Mouse (Mus musculus) C2C12 (cell line): ENCODE results near the gene Abhd6. TPM values are rescaled to one million over a fixed set of nuclear protein-coding genes. Genes with fewer than 3 reads are reported as not detected.

ENCODE experiments used
- H3K27me3 ChIP-seq: one replicate; pipeline ENCODE4 v1.6.1; 2011; ENCODE audit not compliant: control insufficient read depth, insufficient read depth, insufficient read length
- H3K36me3 ChIP-seq: one replicate; pipeline ENCODE4 v1.6.1; 2011; ENCODE audit not compliant: control insufficient read depth, insufficient read depth
- H3K4me3 ChIP-seq: one replicate; pipeline ENCODE4 v1.5.1; 2011; ENCODE audit warnings: mild to moderate bottlenecking, control low read depth; ENCODE audit not compliant: poor library complexity, insufficient read depth, severe bottlenecking
- H3K79me2 ChIP-seq: one replicate; pipeline ENCODE4 v1.6.1; 2011; ENCODE audit not compliant: control insufficient read depth, insufficient read depth
- H3K79me3 ChIP-seq: one replicate; pipeline ENCODE4 v1.6.1; 2011; ENCODE audit warnings: low read depth, control low read depth
- H3ac ChIP-seq: one replicate; pipeline ENCODE3; 2011; ENCODE audit warnings: low read depth; ENCODE audit not compliant: control insufficient read depth, insufficient read length
- CEBPB ChIP-seq: IDR thresholded peaks from one replicate; pipeline ENCODE4 v1.6.1; 2011; ENCODE audit warnings: low read depth, mild to moderate bottlenecking, control low read depth, moderate library complexity
- CTCF ChIP-seq: IDR thresholded peaks from one replicate; pipeline ENCODE4 v1.5.1; 2011; ENCODE audit not compliant: control insufficient read depth, insufficient read depth, insufficient read length
- FOSL1 ChIP-seq: IDR thresholded peaks from one replicate; pipeline ENCODE4 v1.8.0; 2011; ENCODE audit warnings: mild to moderate bottlenecking, low read length; ENCODE audit not compliant: poor library complexity, insufficient read depth, severe bottlenecking
- MAX ChIP-seq: IDR thresholded peaks from one replicate; pipeline ENCODE4 v1.6.1; 2011; ENCODE audit warnings: mild to moderate bottlenecking, control low read depth
- MYOD1 ChIP-seq: IDR thresholded peaks from one replicate; pipeline ENCODE4 v1.6.1; 2011; ENCODE audit warnings: low read depth; ENCODE audit not compliant: control insufficient read depth, insufficient read length
- MYOG ChIP-seq: IDR thresholded peaks from one replicate; pipeline ENCODE4 v1.6.1; 2011; ENCODE audit not compliant: control insufficient read depth, insufficient read length; ENCODE audit errors: extremely low read depth
- USF1 ChIP-seq: IDR thresholded peaks from one replicate; pipeline ENCODE4 v1.6.1; 2011; ENCODE audit warnings: low read depth, mild to moderate bottlenecking, control low read depth, moderate library complexity
- polyA plus RNA-seq: library from polyadenylated mRNA; unstranded; fragments of >200 nt; fragmentation: generic; extraction: Trizol; gene quantifications from one replicate; pipeline ENCODE4 v1.2.1, GENCODE M21; 2012; ENCODE audit warnings: missing spikeins

Abhd6 gene
- polyA plus RNA-seq, 1 experiment = 9.0 TPM

GRCm38 (mm10) chr14:8036406-8036805, 33.7 kb downstream of the Abhd6 start:
- Histone ChIP-seq H3K27me3 (no peaks in the 10 kb centered on the region), H3ac (no peak overlapping the region), H3K4me3 (no peak overlapping the region), H3K36me3 (no peaks in the 10 kb centered on the region), H3K79me2 (no peaks in the 10 kb centered on the region), H3K79me3 (no peaks in the 10 kb centered on the region)
- TF ChIP-seq USF1 = no peak
- no peak for TF ChIP-seq CEBPB
- TF ChIP-seq FOSL1 = no peak
- TF ChIP-seq MAX = no peak
- no peak for TF ChIP-seq CTCF
- no peak for TF ChIP-seq MYOG
- TF ChIP-seq MYOD1 = no peak

- Histone ChIP-seq H3K79me2 (no peaks in the 10 kb centered on the region), H3K79me3 (no peaks in the 10 kb centered on the region), H3K4me3 (no peak overlapping the region), H3ac (no peak overlapping the region), H3K27me3 (no peaks in the 10 kb centered on the region), H3K36me3 (no peaks in the 10 kb centered on the region)
- TF ChIP-seq MYOD1 (no peak), CEBPB (no peak), MAX (no peak)
These were observed 35.4 kb downstream of the Abhd6 start for GRCm38 (mm10) chr14:8038150-8038549.

DNA sequence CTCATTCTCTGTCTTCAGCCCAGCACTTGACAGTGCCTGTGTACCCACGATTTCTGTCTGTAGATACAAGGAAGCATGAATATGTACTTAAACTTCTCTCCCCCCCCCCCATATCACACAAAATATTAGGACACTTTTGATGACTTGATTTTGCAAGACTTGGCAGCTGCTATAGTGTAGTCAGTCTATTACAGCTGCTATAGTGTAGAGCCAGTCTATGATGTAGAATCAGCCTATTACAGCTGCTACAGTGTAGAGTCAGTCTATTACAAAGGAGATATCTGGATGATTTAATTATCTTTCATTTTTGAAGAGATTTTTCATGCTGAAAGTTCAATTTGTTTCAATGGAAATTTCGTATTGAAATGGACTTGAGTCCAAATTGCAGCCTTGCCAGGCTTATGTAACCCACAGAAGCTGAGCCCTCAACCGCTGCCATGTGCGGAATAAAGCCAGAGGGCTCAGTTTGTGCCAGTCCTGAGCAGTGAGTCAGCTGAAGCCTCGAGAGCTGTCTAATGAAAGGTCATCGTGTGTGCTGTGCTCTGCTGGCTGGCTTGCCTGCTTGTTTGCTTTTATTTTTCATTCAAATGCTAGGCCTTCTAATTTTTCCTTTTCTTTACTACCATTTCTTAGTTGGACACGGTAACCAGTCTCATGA, 36.2 kb downstream of the Abhd6 start:
- no peaks in the 10 kb centered on the region for H3K79me2 ChIP-seq
- no peaks in the 10 kb centered on the region for H3K27me3 ChIP-seq
- no peak overlapping the region for H3K4me3 ChIP-seq
- TF ChIP-seq MYOG (no peak), MYOD1 (no peak), CTCF (no peak), USF1 (no peak), MAX (no peak), CEBPB (no peak), FOSL1 (no peak)
- H3ac ChIP-seq = no peak overlapping the region
- H3K36me3 ChIP-seq = no peaks in the 10 kb centered on the region
- H3K79me3 ChIP-seq = no peaks in the 10 kb centered on the region

DNA sequence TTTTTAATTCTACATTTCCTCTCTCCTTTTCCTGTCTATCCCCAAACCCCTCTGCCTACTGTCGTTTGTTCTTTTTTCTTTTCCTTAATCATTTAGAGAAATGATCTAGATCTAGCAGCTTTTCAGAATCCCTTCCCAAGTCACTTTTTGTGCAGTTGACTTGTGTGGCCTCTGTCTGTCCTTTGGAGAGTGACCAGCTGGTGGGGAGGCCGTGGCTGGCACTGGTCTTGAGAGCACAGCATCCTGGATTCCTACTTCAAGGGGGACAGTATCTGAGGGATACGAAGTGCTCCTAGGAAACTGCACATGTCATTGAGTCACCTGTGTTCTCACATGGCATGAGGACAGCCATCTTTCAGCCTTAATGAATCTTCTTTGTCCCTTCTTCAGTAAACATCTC, 37.5 kb downstream of the Abhd6 start:
- Histone ChIP-seq H3ac (no peak overlapping the region), H3K79me3 (no peaks in the 10 kb centered on the region)

GRCm38 (mm10) chr14:8040911-8041678, 38.4 kb downstream of the Abhd6 start:
- Histone ChIP-seq H3ac (no peak overlapping the region), H3K79me3 (no peaks in the 10 kb centered on the region), H3K4me3 (no peak overlapping the region), H3K79me2 (no peaks in the 10 kb centered on the region), H3K36me3 (no peaks in the 10 kb centered on the region), H3K27me3 (no peaks in the 10 kb centered on the region)
- TF ChIP-seq FOSL1 (no peak), USF1 (no peak), CTCF (no peak), MYOD1 (no peak), MYOG (no peak), CEBPB (no peak), MAX (no peak)

More for the DNA sequence above, 37.5 kb downstream of the Abhd6 start:
- no peaks in the 10 kb centered on the region for H3K27me3 ChIP-seq
- H3K79me2 ChIP-seq = no peaks in the 10 kb centered on the region
- no peaks in the 10 kb centered on the region for H3K36me3 ChIP-seq
- TF ChIP-seq MYOG (no peak), CTCF (no peak), FOSL1 (no peak), USF1 (no peak), MAX (no peak), CEBPB (no peak), MYOD1 (no peak)
- no peak overlapping the region for H3K4me3 ChIP-seq

DNA sequence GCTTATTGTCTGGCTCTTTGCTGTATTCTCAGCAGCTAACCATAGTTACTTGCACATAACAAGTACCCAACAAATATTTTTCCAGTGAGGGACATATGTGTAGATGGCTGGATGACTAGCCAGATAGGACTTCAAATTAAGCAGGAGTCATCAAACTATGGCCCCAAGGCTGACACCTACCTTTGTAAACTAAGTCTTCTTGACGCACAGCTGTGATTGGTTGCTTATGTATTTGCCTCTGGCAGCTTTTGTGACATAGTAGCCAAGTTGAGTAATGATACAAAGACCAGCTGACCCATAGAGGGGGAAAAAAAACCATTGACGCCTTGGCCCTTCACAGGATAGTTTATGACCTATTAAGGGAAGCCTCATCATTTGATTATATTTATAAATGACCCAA, 39.4 kb downstream of the Abhd6 start:
- Histone ChIP-seq H3K4me3 (no peak overlapping the region), H3K79me3 (no peaks in the 10 kb centered on the region), H3ac (no peak overlapping the region), H3K36me3 (no peaks in the 10 kb centered on the region), H3K27me3 (no peaks in the 10 kb centered on the region), H3K79me2 (no peaks in the 10 kb centered on the region)
- no peak for TF ChIP-seq MYOG
- no peak for TF ChIP-seq USF1
- no peak for TF ChIP-seq CEBPB
- TF ChIP-seq MYOD1 = no peak
- TF ChIP-seq CTCF = no peak
- TF ChIP-seq FOSL1 = no peak
- no peak for TF ChIP-seq MAX
